Mouse (Mus musculus): ENCODE data around the gene Pum2. TPM values are rescaled to one million over a fixed set of nuclear protein-coding genes. Genes with fewer than 3 reads are reported as not detected.

The Pum2 gene
- polyA plus RNA-seq, 1 experiment: 79.5 TPM

DNA sequence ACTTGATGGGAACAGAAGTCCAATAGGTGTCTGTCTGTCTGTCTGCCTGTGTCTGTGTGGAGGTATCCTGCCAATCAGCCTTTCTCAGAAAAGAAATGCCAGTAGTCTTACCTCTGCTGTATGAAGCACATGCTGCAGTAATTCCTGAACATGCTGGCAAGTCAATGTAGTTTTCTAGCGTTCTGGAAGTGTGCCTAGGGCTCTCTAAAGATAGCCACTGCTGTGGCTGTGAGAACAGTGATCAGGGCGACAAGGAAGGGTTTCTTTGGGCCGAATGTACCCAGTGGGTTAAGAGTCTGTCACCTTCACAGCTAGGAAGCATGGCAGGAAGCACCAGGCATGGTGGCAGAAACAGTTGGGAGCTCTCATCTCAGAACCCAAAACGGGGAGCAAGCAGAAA is 80.2 kb downstream of the Pum2 start:
- H3K27ac ChIP-seq (ENCODE audit: insufficient read depth, low read length): no peak overlapping the region
- TF ChIP-seq POLR2A (IDR thresholded peaks at IDR 0.05; ENCODE audit: extremely low read depth, insufficient read depth, low read length): no peak
- no peak for TF ChIP-seq CTCF (IDR thresholded peaks at IDR 0.05; ENCODE audit: extremely low read depth, insufficient read depth, low read length)
- peaks cover 3% of the 10 kb centered on the region; the same call in 1 of the 2 replicates for H3K4me1 ChIP-seq (ENCODE audit: control insufficient read depth, insufficient read depth, low read length)
- no peak overlapping the region for H3K4me3 ChIP-seq (ENCODE audit: insufficient read depth, low read length)

DNA sequence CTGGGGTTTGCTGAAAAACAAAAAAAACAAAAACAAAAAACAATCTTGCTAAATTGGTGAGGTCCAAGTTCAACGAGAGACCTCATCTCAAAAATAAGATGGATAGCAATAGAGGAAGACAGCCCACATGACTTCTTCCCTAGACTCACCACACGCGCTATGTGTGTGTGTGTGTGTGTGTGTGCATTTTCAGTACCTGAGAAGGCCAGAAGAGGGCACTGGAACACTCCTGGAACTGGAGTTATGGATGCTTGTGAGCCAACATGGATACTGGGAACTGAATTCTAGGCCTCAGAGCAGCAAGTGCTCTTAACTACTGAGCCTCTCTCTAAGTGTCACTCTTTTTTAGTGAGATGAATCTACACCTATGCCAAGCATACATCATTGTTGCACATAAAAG is 84.1 kb downstream of the Pum2 start:
- TF ChIP-seq CTCF (IDR thresholded peaks at IDR 0.05; ENCODE audit: extremely low read depth, insufficient read depth, low read length) (no peak), POLR2A (IDR thresholded peaks at IDR 0.05; ENCODE audit: extremely low read depth, insufficient read depth, low read length) (no peak)
- no peak overlapping the region for H3K27ac ChIP-seq (ENCODE audit: insufficient read depth, low read length)
- peaks cover 3% of the 10 kb centered on the region; the same call in 1 of the 2 replicates for H3K4me1 ChIP-seq (ENCODE audit: control insufficient read depth, insufficient read depth, low read length)
- no peak overlapping the region for H3K4me3 ChIP-seq (ENCODE audit: insufficient read depth, low read length)

DNA sequence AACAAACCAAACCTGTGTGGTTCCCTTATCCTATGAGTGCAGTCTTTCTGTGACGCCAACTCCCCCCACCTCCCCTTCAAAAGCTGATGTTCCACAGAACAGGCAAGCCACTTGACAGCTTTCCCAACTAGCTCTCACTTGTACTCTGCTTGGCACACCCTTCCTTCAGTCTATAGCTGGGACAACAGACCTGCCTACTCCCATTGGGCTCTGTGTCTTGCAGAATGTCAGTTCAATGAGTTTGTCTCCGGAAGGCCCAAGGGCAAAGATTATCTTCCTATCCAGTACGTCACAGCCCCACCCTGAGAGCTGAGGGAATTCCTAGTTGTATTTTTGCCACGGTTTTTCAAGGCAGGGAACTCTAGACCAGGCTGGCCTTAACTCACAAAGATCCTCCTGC is 85.2 kb downstream of the Pum2 start:
- Histone ChIP-seq H3K27ac (ENCODE audit: insufficient read depth, low read length) (no peak overlapping the region), H3K4me3 (ENCODE audit: insufficient read depth, low read length) (no peak overlapping the region), H3K4me1 (ENCODE audit: control insufficient read depth, insufficient read depth, low read length) (no peaks in the 10 kb centered on the region)
- no peak for TF ChIP-seq POLR2A (IDR thresholded peaks at IDR 0.05; ENCODE audit: extremely low read depth, insufficient read depth, low read length)
- TF ChIP-seq CTCF (IDR thresholded peaks at IDR 0.05; ENCODE audit: extremely low read depth, insufficient read depth, low read length): no peak

DNA sequence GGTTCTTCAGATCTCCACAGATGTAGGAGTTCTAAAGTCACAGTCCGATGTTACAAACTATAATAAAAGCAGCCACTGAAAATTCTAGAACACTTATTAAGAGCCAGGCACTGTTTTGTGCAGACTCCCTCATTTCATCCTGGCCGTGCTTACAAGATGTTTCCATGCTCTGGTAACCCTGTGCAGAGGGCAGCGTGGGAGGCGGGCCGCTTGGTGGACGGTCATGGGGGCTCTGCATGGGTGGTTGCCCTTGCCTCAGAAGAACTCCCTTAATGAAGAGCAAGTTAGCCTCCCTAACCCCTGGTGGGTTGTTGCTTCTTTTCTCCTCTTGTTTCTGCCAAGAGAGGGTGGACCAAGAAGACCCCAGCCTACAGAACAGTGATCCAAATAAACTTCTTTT is 85.8 kb downstream of the Pum2 start:
- Histone ChIP-seq H3K4me3 (ENCODE audit: insufficient read depth, low read length) (no peak overlapping the region), H3K27ac (ENCODE audit: insufficient read depth, low read length) (no peak overlapping the region), H3K4me1 (ENCODE audit: control insufficient read depth, insufficient read depth, low read length) (no peaks in the 10 kb centered on the region)
- no peak for TF ChIP-seq POLR2A (IDR thresholded peaks at IDR 0.05; ENCODE audit: extremely low read depth, insufficient read depth, low read length)
- no peak for TF ChIP-seq CTCF (IDR thresholded peaks at IDR 0.05; ENCODE audit: extremely low read depth, insufficient read depth, low read length)

DNA sequence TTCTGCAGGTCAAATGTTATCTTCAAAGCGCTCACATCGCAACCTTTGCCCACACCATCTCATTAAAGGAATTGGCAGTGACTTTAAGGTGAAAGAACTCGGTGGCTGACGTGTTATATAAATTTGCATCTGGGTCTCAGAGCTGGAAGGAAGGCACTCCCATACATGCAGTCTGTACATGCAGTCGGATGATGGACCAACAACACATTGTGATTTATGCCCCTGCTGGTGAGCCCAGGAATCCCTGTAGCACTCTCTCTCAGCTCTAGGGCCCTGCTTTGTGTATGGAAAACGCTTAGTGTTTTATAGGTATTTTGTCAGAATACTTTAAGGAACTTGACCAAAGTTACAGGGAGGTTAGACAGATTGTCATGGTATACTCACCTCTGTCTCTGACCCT is 86.6 kb downstream of the Pum2 start:
- no peak overlapping the region for H3K27ac ChIP-seq (ENCODE audit: insufficient read depth, low read length)
- no peaks in the 10 kb centered on the region for H3K4me1 ChIP-seq (ENCODE audit: control insufficient read depth, insufficient read depth, low read length)
- no peak overlapping the region for H3K4me3 ChIP-seq (ENCODE audit: insufficient read depth, low read length)
- TF ChIP-seq CTCF (IDR thresholded peaks at IDR 0.05; ENCODE audit: extremely low read depth, insufficient read depth, low read length) (no peak), POLR2A (IDR thresholded peaks at IDR 0.05; ENCODE audit: extremely low read depth, insufficient read depth, low read length) (no peak)

DNA sequence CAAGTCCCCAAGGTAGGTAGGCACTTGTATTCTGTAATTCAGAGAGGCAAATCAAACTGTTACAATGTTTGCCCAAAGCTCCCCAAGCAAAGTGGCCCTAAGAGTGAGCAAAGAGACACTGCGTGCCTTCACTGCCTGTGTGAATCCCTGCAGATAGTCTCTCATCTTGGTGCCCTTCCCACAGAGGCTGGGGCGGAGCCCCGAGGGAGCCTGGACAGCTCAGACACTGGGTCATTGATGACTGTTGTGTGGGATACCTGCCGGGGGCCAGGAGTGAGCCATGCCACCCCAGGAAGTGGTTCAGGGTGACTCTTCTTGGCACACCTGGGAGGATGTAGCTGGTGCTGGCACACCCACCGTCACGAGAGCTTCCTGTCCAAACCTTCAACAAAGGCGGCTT is 87.1 kb downstream of the Pum2 start:
- TF ChIP-seq POLR2A (IDR thresholded peaks at IDR 0.05; ENCODE audit: extremely low read depth, insufficient read depth, low read length): no peak
- TF ChIP-seq CTCF (IDR thresholded peaks at IDR 0.05; ENCODE audit: extremely low read depth, insufficient read depth, low read length): no peak
- no peak overlapping the region for H3K27ac ChIP-seq (ENCODE audit: insufficient read depth, low read length)
- H3K4me3 ChIP-seq (ENCODE audit: insufficient read depth, low read length): no peak overlapping the region
- no peaks in the 10 kb centered on the region for H3K4me1 ChIP-seq (ENCODE audit: control insufficient read depth, insufficient read depth, low read length)

DNA sequence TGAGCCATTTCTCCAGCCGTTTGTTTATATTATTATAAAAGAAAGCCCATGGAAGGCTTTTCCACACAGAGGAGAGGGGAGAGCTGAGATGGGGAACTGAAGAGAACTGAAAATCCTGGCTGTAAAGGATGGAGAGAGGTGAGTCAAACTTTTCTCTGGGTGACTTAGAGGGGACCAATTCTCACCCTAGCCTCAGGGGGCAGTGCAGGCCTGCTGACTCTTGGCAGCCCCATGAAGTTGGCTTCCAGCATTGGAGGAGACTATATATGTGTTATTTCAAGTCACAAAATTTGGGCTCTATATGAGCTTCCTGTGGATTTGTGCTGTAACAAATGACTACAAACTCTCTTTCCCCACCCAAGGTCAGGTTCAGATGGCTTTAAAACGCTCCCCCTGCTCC is 88.7 kb downstream of the Pum2 start:
- H3K27ac ChIP-seq (ENCODE audit: insufficient read depth, low read length): no peak overlapping the region
- 0 out of 2 replicates have a peak, but pooled peaks have one; percentile 8 for TF ChIP-seq CTCF (IDR thresholded peaks at IDR 0.05; ENCODE audit: extremely low read depth, insufficient read depth, low read length)
- no peak for TF ChIP-seq POLR2A (IDR thresholded peaks at IDR 0.05; ENCODE audit: extremely low read depth, insufficient read depth, low read length)
- H3K4me3 ChIP-seq (ENCODE audit: insufficient read depth, low read length): no peak overlapping the region
- no peaks in the 10 kb centered on the region for H3K4me1 ChIP-seq (ENCODE audit: control insufficient read depth, insufficient read depth, low read length)

DNA sequence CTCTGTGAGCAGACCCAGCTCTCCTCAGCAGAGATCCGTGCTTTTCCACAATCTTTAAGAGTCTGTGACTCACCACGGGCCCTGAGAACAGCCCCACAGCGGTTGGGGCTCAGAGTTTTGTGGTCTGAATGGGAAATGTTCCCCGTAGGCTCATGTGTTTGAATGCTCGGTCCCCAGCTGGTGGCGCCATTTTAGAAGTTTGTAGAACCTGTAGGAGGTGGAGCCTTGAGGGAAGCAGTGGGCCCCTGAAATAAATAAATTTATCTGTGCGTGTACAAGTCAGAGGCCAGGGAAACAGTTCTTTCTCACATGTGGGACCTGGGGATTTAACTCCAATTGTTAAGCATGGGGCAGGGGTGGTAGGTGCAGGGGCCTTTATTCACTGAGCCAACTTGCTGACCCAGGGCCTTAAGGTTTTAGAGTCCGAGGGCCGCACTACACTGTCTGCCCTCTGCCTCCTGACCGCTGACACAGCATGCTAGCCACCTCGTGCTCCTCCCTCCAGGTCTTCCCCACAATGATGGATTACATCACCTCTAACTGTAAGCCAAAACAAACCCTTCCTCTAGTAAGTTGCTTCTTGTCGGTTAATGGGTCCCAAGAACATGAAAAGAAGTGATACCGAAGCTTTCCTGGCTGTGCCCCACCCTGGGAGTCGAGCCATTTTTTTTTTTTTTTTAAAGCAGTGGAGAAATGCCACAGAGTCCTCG is 90.4 kb downstream of the Pum2 start:
- Histone ChIP-seq H3K27ac (ENCODE audit: insufficient read depth, low read length) (no peak overlapping the region), H3K4me3 (ENCODE audit: insufficient read depth, low read length) (no peak overlapping the region), H3K4me1 (ENCODE audit: control insufficient read depth, insufficient read depth, low read length) (no peaks in the 10 kb centered on the region)
- TF ChIP-seq POLR2A (IDR thresholded peaks at IDR 0.05; ENCODE audit: extremely low read depth, insufficient read depth, low read length): no peak
- no peak for TF ChIP-seq CTCF (IDR thresholded peaks at IDR 0.05; ENCODE audit: extremely low read depth, insufficient read depth, low read length)

DNA sequence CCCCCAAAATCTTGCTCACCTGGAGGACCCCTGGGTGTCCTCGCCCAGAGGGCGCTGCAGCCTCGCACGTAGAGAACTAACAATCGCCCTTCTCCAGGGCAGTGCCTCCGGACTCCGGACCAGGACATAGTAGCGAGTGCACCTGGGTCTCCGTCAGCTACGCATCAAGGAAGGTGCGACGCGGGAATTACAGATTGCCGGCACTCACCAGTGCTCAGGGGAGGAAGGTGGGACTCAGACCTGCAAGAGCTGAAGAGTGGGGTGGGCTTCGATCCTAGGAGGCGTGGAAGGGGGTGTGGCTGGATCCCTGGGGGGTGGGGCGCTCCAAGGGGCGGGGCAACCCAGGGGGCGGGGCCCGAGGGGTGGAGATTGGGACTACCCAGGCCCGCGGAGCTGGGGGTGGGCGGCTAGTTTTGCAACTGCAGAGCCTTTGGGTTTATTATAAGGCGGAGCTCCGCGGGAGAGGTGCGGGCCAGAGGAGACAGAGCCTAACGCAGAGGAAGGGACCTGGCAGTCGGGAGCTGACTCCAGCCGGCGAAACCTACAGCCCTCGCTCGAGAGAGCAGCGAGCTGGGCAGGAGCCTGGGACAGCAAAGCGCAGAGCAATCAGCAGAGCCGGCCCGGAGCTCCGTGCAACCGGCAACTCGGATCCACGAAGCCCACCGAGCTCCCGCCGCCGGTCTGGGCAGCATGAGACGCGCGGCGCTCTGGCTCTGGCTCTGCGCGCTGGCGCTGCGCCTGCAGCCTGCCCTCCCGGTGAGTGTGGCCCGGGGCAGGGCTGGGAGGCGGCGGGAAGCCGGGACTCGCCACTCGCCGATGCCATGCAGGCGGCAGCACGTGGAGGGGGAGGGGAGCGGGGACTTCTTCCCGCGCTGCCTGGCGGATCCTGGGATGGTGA is 97.3 kb downstream of the Pum2 start, which contains the start of gene Sdc1:
TSS of gene Sdc1 (plus strand) at position 378 of the 898 bp plus-strand sequence.
- H3K4me1 ChIP-seq (ENCODE audit: control insufficient read depth, insufficient read depth, low read length): no peaks in the 10 kb centered on the region
- TF ChIP-seq CTCF (IDR thresholded peaks at IDR 0.05; ENCODE audit: extremely low read depth, insufficient read depth, low read length) (no peak), POLR2A (IDR thresholded peaks at IDR 0.05; ENCODE audit: extremely low read depth, insufficient read depth, low read length) (no peak)
- H3K4me3 ChIP-seq (ENCODE audit: insufficient read depth, low read length): peak within 1 kb of the TSS; percentile 41
- H3K27ac ChIP-seq (ENCODE audit: insufficient read depth, low read length): no peak within 1 kb of the TSS
